Mouse (Mus musculus) lung, embryonic 16.5 days (tissue): Measurements from ENCODE around the gene Cic. TPM values are rescaled to one million over a fixed set of nuclear protein-coding genes. Genes with fewer than 3 reads are reported as not detected.

Source experiments
- ATAC-seq: fragments of 200-750 bp; cut with Nextera tagmentation; 2 replicates; pipeline ENCODE4 v1.8.0; 2017; ENCODE audit warnings: low read depth, mild to moderate bottlenecking, moderate library complexity
- H3K27ac ChIP-seq: fragments of 300-500 bp; sonication (generic); 2 replicates; pipeline ENCODE4 v1.5.1; 2014; ENCODE audit warnings: mild to moderate bottlenecking, control low read depth, low read length
- H3K27me3 ChIP-seq: fragments of 300-500 bp; sonication (generic); 2 replicates; pipeline ENCODE4 v1.6.1; 2014; ENCODE audit warnings: low read depth, low read length, mixed read lengths; ENCODE audit not compliant: control insufficient read depth, insufficient read depth
- H3K36me3 ChIP-seq: fragments of 300-500 bp; sonication (generic); 2 replicates; pipeline ENCODE4 v1.6.1; 2014; ENCODE audit warnings: low read length; ENCODE audit not compliant: control insufficient read depth, insufficient read depth
- H3K4me1 ChIP-seq: fragments of 300-500 bp; sonication (generic); replicated peaks from 2 replicates; pipeline ENCODE4 v1.6.1; 2014; ENCODE audit warnings: low read length, mixed read lengths; ENCODE audit not compliant: control insufficient read depth, insufficient read depth
- H3K4me2 ChIP-seq: fragments of 300-500 bp; sonication (generic); 2 replicates; pipeline ENCODE4 v1.6.1; 2014; ENCODE audit warnings: low read depth, low read length, control low read depth
- H3K4me3 ChIP-seq: fragments of 300-500 bp; sonication (generic); 2 replicates; pipeline ENCODE4 v1.5.1; 2014; ENCODE audit warnings: mild to moderate bottlenecking, low read length, control low read depth
- H3K9ac ChIP-seq: fragments of 300-500 bp; sonication (generic); 2 replicates; pipeline ENCODE4 v1.6.1; 2014; ENCODE audit warnings: low read length, control low read depth
- H3K9me3 ChIP-seq: fragments of 300-500 bp; sonication (generic); 2 replicates; pipeline ENCODE4 v1.6.1; 2016; ENCODE audit warnings: low read length; ENCODE audit not compliant: control insufficient read depth
- WGBS: fragments of 180-500 bp; shearing (Covaris S2); extraction: QIAGEN DNeasy Blood & Tissue Kit; methylation state at CpG from one replicate; pipeline ENCODE4 v1.1.7; 2014; 5-methylcytosine and 5-hydroxymethylcytosine counted together
- polyA plus RNA-seq: library from polyadenylated mRNA; unstranded; fragments of >200 nt; fragmentation: Nextera tagmentation; extraction: Ambion mirVana; gene quantifications from 2 replicates; pipeline ENCODE4 v1.2.1, GENCODE M21; 2015

Gene Cic
- polyA plus RNA-seq, 1 experiment from 2014 or later, result 23.5 TPM

GRCm38 (mm10) chr7:25241062-25241461, 26.4 kb upstream of the Cic start:
- Histone ChIP-seq H3K4me2 (no peak overlapping the region), H3K4me3 (no peak overlapping the region), H3K9me3 (no peaks in the 10 kb centered on the region), H3K9ac (no peak overlapping the region), H3K4me1 (peaks cover 21% of the 10 kb centered on the region), H3K27me3 (no peaks in the 10 kb centered on the region), H3K27ac (no peak overlapping the region), H3K36me3 (peaks cover 18% of the 10 kb centered on the region)
- no peak for ATAC-seq
- WGBS, result 31% methylated on average over 2 of the region's 2 CpGs

DNA sequence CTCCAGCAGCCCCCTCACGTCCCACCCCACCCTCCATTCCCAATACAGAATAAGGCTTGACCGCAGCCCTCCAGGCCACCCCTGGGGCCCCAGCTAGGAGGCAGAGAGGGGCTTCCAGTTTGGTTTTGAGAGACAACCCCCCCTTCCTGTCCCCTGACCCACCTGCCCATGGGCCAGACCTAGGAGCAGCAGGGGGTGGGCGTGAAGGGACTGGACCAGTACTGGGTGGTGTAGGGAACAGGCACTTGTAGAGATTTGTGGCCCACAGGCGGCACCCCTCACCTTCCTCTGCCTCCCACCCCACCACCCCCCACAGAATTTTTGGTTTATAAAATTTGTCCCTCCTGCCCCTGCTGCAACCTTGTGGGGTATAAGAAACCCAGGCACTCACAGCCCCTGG, 24.1 kb upstream of the Cic start:
- no peak overlapping the region for H3K27ac ChIP-seq
- no peaks in the 10 kb centered on the region for H3K27me3 ChIP-seq
- H3K9ac ChIP-seq, result no peak overlapping the region
- H3K4me2 ChIP-seq, result no peak overlapping the region
- no peak for ATAC-seq
- H3K36me3 ChIP-seq, result peaks cover 18% of the 10 kb centered on the region
- H3K4me1 ChIP-seq, result peaks cover 36% of the 10 kb centered on the region
- 91% methylated on average over 4 of the region's 4 CpGs for WGBS
- H3K9me3 ChIP-seq, result no peaks in the 10 kb centered on the region
- H3K4me3 ChIP-seq, result no peak overlapping the region

GRCm38 (mm10) chr7:25244562-25245369, 22.7 kb upstream of the Cic start:
- Histone ChIP-seq H3K4me3 (no peak overlapping the region), H3K36me3 (peaks cover 18% of the 10 kb centered on the region), H3K9ac (no peak overlapping the region), H3K4me1 (peaks cover 31% of the 10 kb centered on the region), H3K27ac (no peak overlapping the region), H3K27me3 (no peaks in the 10 kb centered on the region), H3K4me2 (no peak overlapping the region), H3K9me3 (no peaks in the 10 kb centered on the region)
- no peak for ATAC-seq
- WGBS, result 80% methylated on average over 30 of the region's 30 CpGs

- WGBS, result 29% methylated on average over 20 of the region's 20 CpGs
Measured at GRCm38 (mm10) chr7:25246079-25246758, 21.3 kb upstream of the Cic start.

GRCm38 (mm10) chr7:25246759-25247137, 20.8 kb upstream of the Cic start:
- WGBS, result 20% methylated on average over 4 of the region's 4 CpGs
- Histone ChIP-seq H3K4me1 (peaks cover 38% of the 10 kb centered on the region), H3K27ac (peak overlapping the region; percentile 99), H3K4me2 (peak overlapping the region; percentile 95), H3K27me3 (no peaks in the 10 kb centered on the region), H3K9ac (peak overlapping the region; percentile 97), H3K9me3 (no peaks in the 10 kb centered on the region), H3K36me3 (peaks cover 18% of the 10 kb centered on the region), H3K4me3 (peak overlapping the region; percentile 98)
- no peak for ATAC-seq

More at GRCm38 (mm10) chr7:25246079-25246758, 21.3 kb upstream of the Cic start:
- Histone ChIP-seq H3K4me2 (peak overlapping the region; percentile 95), H3K9me3 (no peaks in the 10 kb centered on the region), H3K27ac (peak overlapping the region; percentile 99), H3K27me3 (no peaks in the 10 kb centered on the region), H3K4me3 (peak overlapping the region; percentile 98), H3K9ac (peak overlapping the region; percentile 97), H3K4me1 (peaks cover 34% of the 10 kb centered on the region), H3K36me3 (peaks cover 18% of the 10 kb centered on the region)
- no peak for ATAC-seq

GRCm38 (mm10) chr7:25247498-25247897, 20.0 kb upstream of the Cic start:
- peak overlapping the region; percentile 99 for H3K27ac ChIP-seq

DNA sequence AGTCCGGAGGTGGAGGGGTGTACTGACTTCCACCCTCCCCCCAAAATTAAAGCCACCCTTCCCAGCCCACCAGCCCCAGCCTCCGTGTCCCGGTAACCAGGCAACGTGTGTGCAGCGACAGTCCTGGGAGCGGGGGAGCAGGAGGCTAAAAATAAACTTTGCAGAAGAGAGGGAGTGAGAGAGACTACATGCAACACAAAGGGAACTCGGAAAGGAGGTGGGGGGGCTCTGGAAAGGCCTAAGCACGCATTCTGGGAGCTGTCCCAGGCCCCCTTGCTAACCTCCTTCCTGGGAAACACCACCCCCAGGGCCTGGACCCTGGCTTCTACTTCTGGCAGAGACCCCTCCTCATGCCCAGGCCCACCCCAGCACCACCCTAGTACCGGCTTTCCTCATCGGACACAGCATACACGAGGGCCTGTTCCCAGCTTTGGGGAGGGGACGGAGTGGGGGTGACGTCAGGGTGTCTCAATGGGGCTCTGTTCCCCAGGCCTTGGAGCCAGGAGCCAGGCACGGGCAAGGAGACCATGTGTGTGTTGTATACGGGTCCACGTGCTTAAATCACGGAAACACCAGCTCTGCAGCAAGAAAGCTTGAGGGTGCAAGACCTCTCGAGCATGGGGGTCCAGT, 19.4 kb upstream of the Cic start:
- Histone ChIP-seq H3K27me3 (no peaks in the 10 kb centered on the region), H3K4me3 (peak overlapping the region; percentile 98), H3K9me3 (no peaks in the 10 kb centered on the region), H3K4me2 (peak overlapping the region; percentile 95), H3K4me1 (peaks cover 43% of the 10 kb centered on the region), H3K27ac (peak overlapping the region; percentile 99), H3K36me3 (peaks cover 16% of the 10 kb centered on the region), H3K9ac (peak overlapping the region; percentile 97)
- WGBS, result under 1% methylated on average over 18 of the region's 18 CpGs
- ATAC-seq, result no peak

More at GRCm38 (mm10) chr7:25247498-25247897, 20.0 kb upstream of the Cic start:
- Histone ChIP-seq H3K36me3 (peaks cover 18% of the 10 kb centered on the region), H3K9me3 (no peaks in the 10 kb centered on the region), H3K4me2 (peak overlapping the region; percentile 95), H3K4me1 (peaks cover 43% of the 10 kb centered on the region), H3K4me3 (peak overlapping the region; percentile 98), H3K9ac (peak overlapping the region; percentile 97), H3K27me3 (no peaks in the 10 kb centered on the region)
- WGBS, result 10% methylated on average over 3 of the region's 3 CpGs
- ATAC-seq, result no peak

DNA sequence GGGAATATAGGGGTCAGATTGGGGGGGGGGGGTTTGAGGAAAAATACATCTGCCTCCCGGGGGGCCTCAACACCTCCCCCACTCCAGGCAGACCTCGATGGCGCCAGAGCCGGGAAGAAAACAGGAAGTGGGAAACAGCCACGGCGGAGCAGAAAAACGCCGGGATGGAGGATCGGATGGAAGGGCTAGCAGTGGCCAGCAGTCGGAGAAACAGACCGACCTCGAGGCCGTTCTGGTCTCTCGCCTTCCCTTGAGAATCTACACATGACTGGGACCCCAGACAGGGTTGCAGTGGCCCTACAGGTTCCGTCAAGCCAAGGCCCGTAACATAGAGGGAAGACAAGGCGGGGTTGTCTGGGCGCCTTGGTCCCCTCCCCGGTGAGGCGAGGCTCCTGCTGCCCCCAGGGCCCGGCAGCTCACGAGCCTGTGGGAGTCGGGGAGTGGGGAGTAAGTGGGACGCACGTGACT, 18.6 kb upstream of the Cic start:
- peak overlapping the region; percentile 95 for H3K4me2 ChIP-seq
- H3K36me3 ChIP-seq, result peaks cover 16% of the 10 kb centered on the region
- peaks cover 43% of the 10 kb centered on the region for H3K4me1 ChIP-seq
- H3K9ac ChIP-seq, result peak overlapping the region; percentile 97
- no peak for ATAC-seq
- under 1% methylated on average over 25 of the region's 25 CpGs for WGBS
- peak overlapping the region; percentile 99 for H3K27ac ChIP-seq
- no peaks in the 10 kb centered on the region for H3K9me3 ChIP-seq
- H3K27me3 ChIP-seq, result no peaks in the 10 kb centered on the region
- peak overlapping the region; percentile 98 for H3K4me3 ChIP-seq
